Mouse (Mus musculus): ENCODE measurements around the gene Slc25a47.

GRCm38 (mm10) chr12:108801613-108802012 is 34.2 kb upstream of the Slc25a47 start:
- TF ChIP-seq CTCF (IDR thresholded peaks at IDR 0.05; ENCODE audit: borderline replicate concordance, insufficient read depth, low read depth, low read length) (no peak), POLR2A (IDR thresholded peaks at IDR 0.05; ENCODE audit: borderline replicate concordance, insufficient read depth, low read length) (no peak)
